Mouse (Mus musculus) left cerebral cortex, adult 18-20 months (tissue): ENCODE measurements around the gene Crat. TPM values are rescaled to one million over a fixed set of nuclear protein-coding genes. Genes with fewer than 3 reads are reported as not detected.
A peak's percentile ranks its signal among the peaks of the same experiment; 100 is the strongest.

Source experiments
- DNase-seq, 2 experiments: peaks; one replicate each; pipeline ENCODE4 v3.0.0; 2021 to 2022; ENCODE audit warnings: low spot score in 2 of 2, mixed read lengths in 1 of 2
- total RNA-seq, 2 experiments: library from RNA; stranded (reverse); gene quantifications; 2 replicates each; pipeline ENCODE4 v1.2.3; 2021

Gene Crat
- total RNA-seq, 2 experiments from 2014 or later = 53.7 to 57.3 TPM

DNA sequence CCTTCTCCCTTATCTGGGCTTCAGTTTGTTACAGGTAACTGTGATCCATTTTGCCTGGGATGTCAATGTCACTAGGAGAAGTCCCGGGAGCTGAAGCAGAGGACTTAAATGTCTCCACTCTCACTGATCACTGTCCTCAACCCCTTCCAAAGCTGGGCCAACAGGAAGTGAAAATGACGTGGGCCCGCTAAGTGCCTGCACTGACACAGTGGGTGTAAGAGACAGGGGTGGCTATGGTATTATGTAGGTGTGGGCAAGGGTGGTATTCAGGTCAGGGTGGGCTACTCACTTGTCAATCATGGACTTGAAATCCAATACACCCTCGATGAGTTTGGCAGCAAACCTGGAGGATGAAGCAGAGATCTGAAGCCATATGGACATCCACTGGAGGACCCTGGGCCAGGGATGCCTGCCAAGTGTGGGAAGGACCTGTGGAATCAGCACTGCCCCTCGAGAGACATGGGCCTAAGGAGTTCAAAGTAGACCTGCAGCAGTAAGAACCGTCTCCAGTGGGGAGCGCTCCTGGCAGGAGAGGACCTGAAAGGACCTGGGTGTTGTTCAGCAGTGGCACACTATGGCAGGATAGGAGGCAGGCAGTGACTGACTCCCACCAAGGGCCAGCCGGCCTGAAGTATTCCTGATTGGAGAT lies 7.0 kb downstream of the Crat start:
- no peak for DNase-seq

GRCm38 (mm10) chr2:30407778-30408177 lies 7.8 kb downstream of the Crat start:
- DNase-seq = no peak

GRCm38 (mm10) chr2:30407221-30407620 lies 8.4 kb downstream of the Crat start:
- DNase-seq = no peak

GRCm38 (mm10) chr2:30403870-30404269 lies 11.7 kb downstream of the Crat start:
- DNase-seq = no peak

DNA sequence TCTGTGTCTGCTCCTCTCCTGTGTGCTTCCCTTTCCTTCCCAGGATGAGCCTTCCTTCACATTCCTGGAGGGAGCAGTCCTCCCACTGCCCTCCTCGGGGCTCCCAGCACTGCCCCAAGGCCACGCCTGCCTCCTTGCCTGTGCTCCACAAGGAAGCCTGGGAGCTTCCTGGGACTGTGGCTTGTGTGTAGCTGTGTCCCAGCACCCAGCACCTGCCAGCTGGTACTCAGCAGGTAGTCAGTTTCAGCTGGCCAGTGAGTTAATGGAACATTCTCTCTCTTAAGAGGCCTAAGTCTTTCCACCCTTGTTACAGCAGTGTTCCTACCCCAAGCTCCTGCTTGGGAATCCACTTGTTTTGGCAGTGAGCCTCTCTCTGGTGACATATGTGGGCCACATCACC lies 12.8 kb downstream of the Crat start:
- DNase-seq = no peak

GRCm38 (mm10) chr2:30402351-30402826 lies 13.2 kb downstream of the Crat start:
- DNase-seq = no peak

GRCm38 (mm10) chr2:30401581-30401980 lies 14.0 kb downstream of the Crat start:
- DNase-seq = no peak

DNA sequence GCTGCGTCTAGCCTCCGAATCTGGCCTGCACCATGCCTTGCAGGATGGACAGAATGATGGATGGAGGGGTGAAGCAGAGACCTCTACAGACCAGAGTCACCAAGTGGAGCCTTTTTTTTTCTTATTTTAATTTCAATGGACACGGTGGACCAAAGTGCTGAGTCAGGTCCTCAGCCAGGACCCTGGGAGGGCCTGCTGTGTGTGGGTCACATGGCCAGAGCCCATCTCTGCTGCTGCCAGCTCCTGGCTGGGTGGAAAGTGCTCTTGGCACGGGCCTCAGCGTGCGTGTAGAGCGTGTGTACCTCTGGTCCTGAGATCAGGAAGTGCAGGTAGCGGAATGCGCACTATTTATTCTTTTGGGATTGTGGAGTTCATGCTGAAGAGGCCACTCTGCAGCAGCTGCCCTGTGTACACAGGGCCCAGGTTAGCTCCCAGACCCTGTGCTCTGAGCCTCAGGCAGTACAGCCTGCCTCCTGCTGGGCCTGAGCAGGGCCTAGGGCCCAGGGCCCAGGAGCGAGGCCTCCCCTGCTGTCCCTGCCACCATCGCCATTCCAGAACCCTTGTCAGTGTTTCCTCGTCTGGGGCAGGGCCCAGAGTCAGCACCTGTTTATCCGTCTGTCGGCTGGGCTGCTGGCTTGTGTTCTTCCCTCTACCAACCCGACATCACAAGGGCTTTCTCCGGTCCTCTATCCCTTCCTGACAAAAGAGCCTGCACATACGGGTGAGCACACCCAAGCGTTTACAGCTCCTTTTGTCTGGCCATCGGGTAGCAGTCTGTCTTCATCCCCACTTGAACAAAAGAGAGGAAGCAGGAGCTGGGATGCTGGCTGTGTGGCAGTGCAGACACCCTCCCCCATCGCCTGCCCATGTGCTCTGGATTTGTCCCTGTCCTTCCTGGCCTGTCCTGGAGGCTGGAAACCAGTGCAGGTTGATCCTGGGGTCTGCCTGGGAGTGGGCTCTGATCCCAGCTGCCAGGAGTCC lies 16.1 kb downstream of the Crat start:
- no peak for DNase-seq

DNA sequence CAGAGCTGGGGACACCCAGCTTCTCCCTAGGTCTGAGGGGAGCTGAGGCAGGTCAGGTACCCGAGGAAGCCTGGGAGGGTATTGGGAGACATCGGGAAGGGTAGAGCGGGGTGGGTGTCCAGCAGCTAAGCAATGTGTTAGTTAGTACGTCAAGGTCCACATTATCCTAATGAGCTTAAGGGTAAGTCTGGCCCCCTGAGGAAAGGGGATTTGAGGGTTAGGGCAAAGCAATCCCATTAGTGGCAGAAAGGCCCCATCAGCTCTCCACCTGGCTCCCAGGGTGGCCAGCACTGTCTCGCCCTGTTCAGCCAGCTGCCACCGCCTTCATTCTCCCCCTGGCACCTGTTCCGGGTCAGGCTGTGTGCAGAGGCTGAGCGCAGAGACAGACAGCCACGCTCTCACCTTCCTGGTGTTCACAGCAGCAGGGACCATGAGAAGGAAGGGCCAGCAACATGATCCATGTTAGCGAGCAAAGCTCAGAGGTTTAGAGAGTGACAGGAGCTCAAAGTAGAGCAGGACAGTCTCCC lies 17.6 kb downstream of the Crat start:
- DNase-seq = no peak

DNA sequence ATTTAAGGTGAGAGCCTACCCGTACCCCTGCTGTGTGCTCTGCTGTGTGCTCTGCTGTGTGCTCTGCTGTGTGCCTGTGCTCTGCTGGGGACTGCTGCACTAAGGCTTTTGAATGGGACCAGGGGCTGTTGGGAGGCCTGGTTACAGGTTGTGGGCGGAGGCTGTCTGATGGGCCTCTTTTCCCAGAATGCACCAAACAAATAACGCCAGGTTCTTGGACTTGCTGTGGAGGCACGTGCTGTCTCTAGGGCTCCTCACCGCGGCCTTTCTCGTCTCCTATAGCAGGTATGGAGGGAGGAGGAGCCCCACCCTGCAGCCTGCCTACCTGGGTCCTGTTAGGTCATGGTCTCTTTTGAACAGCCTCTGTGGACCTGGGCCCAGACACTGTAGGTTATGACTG lies 19.4 kb downstream of the Crat start:
- no peak for DNase-seq

GRCm38 (mm10) chr2:30395757-30396156 lies 19.9 kb downstream of the Crat start:
- DNase-seq = no peak

- DNase-seq = no peak
Measured at GRCm38 (mm10) chr2:30393370-30393656, 22.3 kb downstream of the Crat start.

- peak; percentile 48 to 70 for DNase-seq
Measured at GRCm38 (mm10) chr2:30392577-30393369, 22.8 kb downstream of the Crat start.

GRCm38 (mm10) chr2:30392114-30392576 lies 23.5 kb downstream of the Crat start, which contains the start of gene Dolpp1:
Dolpp1 (plus strand) TSS chr2:30392254.
- peak; percentile 95 to 98 for DNase-seq

GRCm38 (mm10) chr2:30389000-30389399 lies 26.6 kb downstream of the Crat start:
- DNase-seq = no peak

DNA sequence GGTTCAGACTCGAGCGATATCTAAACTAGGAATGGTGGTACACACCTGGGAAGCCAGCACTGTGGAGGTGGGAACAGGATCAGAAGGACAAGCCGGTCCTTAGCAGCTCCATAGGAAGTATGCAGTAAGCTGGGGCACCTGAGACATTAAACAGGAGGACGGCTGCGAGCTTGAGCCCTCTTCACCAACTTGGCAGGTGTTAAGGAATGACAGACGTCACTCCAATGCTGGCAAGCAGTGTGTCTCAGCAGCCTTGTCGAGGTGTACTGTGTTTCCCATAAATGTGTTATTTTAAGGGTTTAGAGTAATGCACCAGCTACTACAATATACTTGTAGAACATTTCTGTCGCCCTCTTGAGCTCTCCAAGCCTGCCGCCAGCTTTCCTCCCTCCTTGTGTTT lies 28.7 kb downstream of the Crat start:
- DNase-seq = no peak

DNA sequence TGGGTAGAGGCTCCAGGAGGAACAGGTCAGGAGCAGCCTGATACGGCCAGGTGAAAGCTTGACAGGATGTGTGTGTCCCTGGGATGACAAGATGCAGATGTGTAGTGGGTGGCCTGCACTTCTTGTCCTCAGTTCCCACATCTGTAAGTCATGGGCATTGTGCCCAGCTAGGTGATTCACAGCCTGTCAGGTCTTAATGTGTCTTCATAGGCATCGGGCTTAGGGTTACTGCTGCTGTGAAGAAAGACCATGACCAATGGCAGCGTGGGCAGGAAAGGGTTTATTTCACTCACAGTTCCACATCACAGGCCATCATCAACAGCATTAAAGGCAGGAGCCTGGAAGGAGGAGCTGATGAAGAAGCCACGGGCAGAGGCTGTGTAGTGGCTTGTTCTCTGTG lies 30.0 kb downstream of the Crat start:
- no peak for DNase-seq

- no peak for DNase-seq
Measured at GRCm38 (mm10) chr2:30384814-30385213, 30.8 kb downstream of the Crat start.

GRCm38 (mm10) chr2:30381377-30381725 lies 34.3 kb downstream of the Crat start:
- DNase-seq = no peak

DNA sequence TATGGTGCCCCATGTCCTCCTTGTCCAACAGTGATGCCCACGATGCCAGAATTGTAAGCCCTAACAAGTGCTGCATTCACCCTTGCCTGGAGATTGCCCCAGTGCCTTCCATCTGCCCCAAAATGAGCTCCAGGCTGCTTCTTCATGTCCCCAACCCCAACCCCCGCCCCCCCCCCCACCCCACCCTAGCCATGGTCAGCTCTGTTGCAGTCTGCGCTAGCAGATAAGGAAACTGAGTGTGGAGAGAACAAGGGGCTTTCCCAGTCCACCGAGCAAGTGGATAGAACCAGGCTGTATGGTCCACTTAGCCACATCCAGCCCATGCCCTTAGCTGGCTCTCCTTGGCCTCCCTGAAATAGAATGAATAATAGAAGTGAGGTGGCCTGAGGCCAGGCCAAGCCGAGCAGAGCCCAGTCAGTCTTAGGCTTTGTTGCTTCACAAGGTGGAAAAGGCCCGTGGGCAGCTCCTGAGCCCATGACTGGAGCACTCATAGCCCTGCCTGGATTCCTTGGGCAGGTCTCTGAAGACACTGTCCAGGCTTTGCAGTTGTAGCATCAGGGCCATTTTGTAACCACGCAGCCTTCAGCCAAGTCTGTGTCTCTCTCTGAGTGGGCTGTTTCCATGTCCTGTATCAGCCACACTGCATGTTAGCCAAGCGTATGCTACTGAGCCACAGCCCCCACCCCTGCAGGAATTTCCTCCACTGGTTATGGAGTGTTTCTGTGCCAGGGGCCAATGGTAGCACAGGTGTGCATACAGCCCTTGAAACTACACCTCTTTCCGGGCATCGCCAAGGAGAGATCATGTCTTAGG lies 34.8 kb downstream of the Crat start:
- no peak for DNase-seq
